Mouse (Mus musculus): ENCODE data around the gene Car3. TPM values are rescaled to one million over a fixed set of nuclear protein-coding genes. Genes with fewer than 3 reads are reported as not detected.
A peak's percentile ranks its signal among the peaks of the same experiment; 100 is the strongest.

Car3 gene
- polyA plus RNA-seq, 1 experiment from 2014 or later = 22.3 TPM

GRCm38 (mm10) chr3:14880277-14880676 lies 17.0 kb downstream of the Car3 start:
- Histone ChIP-seq H3K27ac (ENCODE audit: low read depth, low read length) (no peak overlapping the region), H3K9me3 (ENCODE audit: control insufficient read depth, low read length) (no peaks in the 10 kb centered on the region), H3K9ac (ENCODE audit: low read length) (no peak overlapping the region), H3K36me3 (ENCODE audit: control insufficient read depth, insufficient read depth, low read length) (no peaks in the 10 kb centered on the region), H3K4me2 (ENCODE audit: low read depth) (no peak overlapping the region), H3K4me3 (ENCODE audit: low read depth, low read length) (no peak overlapping the region), H3K27me3 (ENCODE audit: control insufficient read depth, insufficient read depth, low read length) (no peaks in the 10 kb centered on the region), H3K4me1 (ENCODE audit: control insufficient read depth, insufficient read depth, low read length) (no peaks in the 10 kb centered on the region)
- 71% methylated on average over 2 of the region's 2 CpGs for WGBS
- DNase-seq (ENCODE audit: low spot score) (no peak), ATAC-seq (ENCODE audit: insufficient read depth, low FRiP score, low TSS enrichment) (no peak)

- H3K4me1 ChIP-seq (ENCODE audit: control insufficient read depth, insufficient read depth, low read length) = no peaks in the 10 kb centered on the region
- H3K9me3 ChIP-seq (ENCODE audit: control insufficient read depth, low read length) = no peaks in the 10 kb centered on the region
- no peaks in the 10 kb centered on the region for H3K36me3 ChIP-seq (ENCODE audit: control insufficient read depth, insufficient read depth, low read length)
- no peak overlapping the region for H3K9ac ChIP-seq (ENCODE audit: low read length)
- H3K4me3 ChIP-seq (ENCODE audit: low read depth, low read length) = no peak overlapping the region
- DNase-seq (ENCODE audit: low spot score) = no peak
- H3K27ac ChIP-seq (ENCODE audit: low read depth, low read length) = no peak overlapping the region
- no peaks in the 10 kb centered on the region for H3K27me3 ChIP-seq (ENCODE audit: control insufficient read depth, insufficient read depth, low read length)
- no peak overlapping the region for H3K4me2 ChIP-seq (ENCODE audit: low read depth)
- no peak for ATAC-seq (ENCODE audit: insufficient read depth, low FRiP score, low TSS enrichment)
These were observed 18.7 kb downstream of the Car3 start for GRCm38 (mm10) chr3:14882005-14882404.

- 79% methylated on average over 3 of the region's 3 CpGs for WGBS
- no peak for ATAC-seq (ENCODE audit: insufficient read depth, low FRiP score, low TSS enrichment)
- DNase-seq (ENCODE audit: low spot score) = no peak
These were observed 19.4 kb downstream of the Car3 start for GRCm38 (mm10) chr3:14882756-14883155.

GRCm38 (mm10) chr3:14884826-14885225 lies 21.5 kb downstream of the Car3 start:
- Histone ChIP-seq H3K4me2 (ENCODE audit: low read depth) (no peak overlapping the region), H3K27ac (ENCODE audit: low read depth, low read length) (no peak overlapping the region), H3K4me3 (ENCODE audit: low read depth, low read length) (no peak overlapping the region), H3K9me3 (ENCODE audit: control insufficient read depth, low read length) (no peaks in the 10 kb centered on the region), H3K4me1 (ENCODE audit: control insufficient read depth, insufficient read depth, low read length) (no peaks in the 10 kb centered on the region), H3K27me3 (ENCODE audit: control insufficient read depth, insufficient read depth, low read length) (no peaks in the 10 kb centered on the region), H3K36me3 (ENCODE audit: control insufficient read depth, insufficient read depth, low read length) (no peaks in the 10 kb centered on the region), H3K9ac (ENCODE audit: low read length) (no peak overlapping the region)
- ATAC-seq (ENCODE audit: insufficient read depth, low FRiP score, low TSS enrichment) (no peak), DNase-seq (ENCODE audit: low spot score) (no peak)

More at GRCm38 (mm10) chr3:14882756-14883155, 19.4 kb downstream of the Car3 start:
- H3K4me2 ChIP-seq (ENCODE audit: low read depth) = no peak overlapping the region
- H3K9ac ChIP-seq (ENCODE audit: low read length) = no peak overlapping the region
- no peaks in the 10 kb centered on the region for H3K4me1 ChIP-seq (ENCODE audit: control insufficient read depth, insufficient read depth, low read length)
- H3K4me3 ChIP-seq (ENCODE audit: low read depth, low read length) = no peak overlapping the region
- H3K9me3 ChIP-seq (ENCODE audit: control insufficient read depth, low read length) = no peaks in the 10 kb centered on the region
- no peaks in the 10 kb centered on the region for H3K36me3 ChIP-seq (ENCODE audit: control insufficient read depth, insufficient read depth, low read length)
- H3K27ac ChIP-seq (ENCODE audit: low read depth, low read length) = no peak overlapping the region
- no peaks in the 10 kb centered on the region for H3K27me3 ChIP-seq (ENCODE audit: control insufficient read depth, insufficient read depth, low read length)

- under 1% methylated on average over 64 of the region's 95 CpGs for WGBS
- DNase-seq (ENCODE audit: low spot score) (peak; percentile 82), ATAC-seq (ENCODE audit: insufficient read depth, low FRiP score, low TSS enrichment) (peak; percentile 88)
- Histone ChIP-seq H3K4me3 (ENCODE audit: low read depth, low read length) (peak within 1 kb of the TSS; percentile 51), H3K4me1 (ENCODE audit: control insufficient read depth, insufficient read depth, low read length) (no peaks in the 10 kb centered on the region), H3K9me3 (ENCODE audit: control insufficient read depth, low read length) (no peaks in the 10 kb centered on the region), H3K27ac (ENCODE audit: low read depth, low read length) (no peak within 1 kb of the TSS), H3K27me3 (ENCODE audit: control insufficient read depth, insufficient read depth, low read length) (no peaks in the 10 kb centered on the region), H3K4me2 (ENCODE audit: low read depth) (peak within 1 kb of the TSS; percentile 77), H3K36me3 (ENCODE audit: control insufficient read depth, insufficient read depth, low read length) (no peaks in the 10 kb centered on the region), H3K9ac (ENCODE audit: low read length) (peak within 1 kb of the TSS; percentile 72)
These were observed 23.1 kb downstream of the Car3 start, which contains the start of gene Car2 for GRCm38 (mm10) chr3:14886102-14887098. Gene Car2 (plus strand): TSS chr3:14886273.

- H3K9ac ChIP-seq (ENCODE audit: low read length) = no peak overlapping the region
- ATAC-seq (ENCODE audit: insufficient read depth, low FRiP score, low TSS enrichment) (no peak), DNase-seq (ENCODE audit: low spot score) (no peak)
- WGBS = 37% methylated on average over 11 of the region's 11 CpGs
- no peaks in the 10 kb centered on the region for H3K4me1 ChIP-seq (ENCODE audit: control insufficient read depth, insufficient read depth, low read length)
- H3K4me3 ChIP-seq (ENCODE audit: low read depth, low read length) = peak overlapping the region; percentile 51; the same call in 1 of the 2 replicates
- H3K27me3 ChIP-seq (ENCODE audit: control insufficient read depth, insufficient read depth, low read length) = no peaks in the 10 kb centered on the region
- no peaks in the 10 kb centered on the region for H3K36me3 ChIP-seq (ENCODE audit: control insufficient read depth, insufficient read depth, low read length)
- no peak overlapping the region for H3K27ac ChIP-seq (ENCODE audit: low read depth, low read length)
- H3K4me2 ChIP-seq (ENCODE audit: low read depth) = peak overlapping the region; percentile 77
- no peaks in the 10 kb centered on the region for H3K9me3 ChIP-seq (ENCODE audit: control insufficient read depth, low read length)
These were observed 23.9 kb downstream of the Car3 start for GRCm38 (mm10) chr3:14887134-14887666.

GRCm38 (mm10) chr3:14887686-14888295 lies 24.5 kb downstream of the Car3 start:
- H3K9me3 ChIP-seq (ENCODE audit: control insufficient read depth, low read length) = no peaks in the 10 kb centered on the region
- ATAC-seq (ENCODE audit: insufficient read depth, low FRiP score, low TSS enrichment) (no peak), DNase-seq (ENCODE audit: low spot score) (no peak)
- H3K4me2 ChIP-seq (ENCODE audit: low read depth) = no peak overlapping the region
- H3K27ac ChIP-seq (ENCODE audit: low read depth, low read length) = no peak overlapping the region
- H3K36me3 ChIP-seq (ENCODE audit: control insufficient read depth, insufficient read depth, low read length) = no peaks in the 10 kb centered on the region
- no peak overlapping the region for H3K4me3 ChIP-seq (ENCODE audit: low read depth, low read length)
- no peaks in the 10 kb centered on the region for H3K27me3 ChIP-seq (ENCODE audit: control insufficient read depth, insufficient read depth, low read length)
- 69% methylated on average over 10 of the region's 10 CpGs for WGBS
- H3K4me1 ChIP-seq (ENCODE audit: control insufficient read depth, insufficient read depth, low read length) = no peaks in the 10 kb centered on the region
- no peak overlapping the region for H3K9ac ChIP-seq (ENCODE audit: low read length)

GRCm38 (mm10) chr3:14888549-14888948 lies 25.2 kb downstream of the Car3 start:
- H3K9ac ChIP-seq (ENCODE audit: low read length) = no peak overlapping the region
- WGBS = 48% methylated on average over 2 of the region's 2 CpGs
- no peaks in the 10 kb centered on the region for H3K27me3 ChIP-seq (ENCODE audit: control insufficient read depth, insufficient read depth, low read length)
- H3K4me3 ChIP-seq (ENCODE audit: low read depth, low read length) = no peak overlapping the region
- H3K27ac ChIP-seq (ENCODE audit: low read depth, low read length) = no peak overlapping the region
- H3K36me3 ChIP-seq (ENCODE audit: control insufficient read depth, insufficient read depth, low read length) = no peaks in the 10 kb centered on the region
- ATAC-seq (ENCODE audit: insufficient read depth, low FRiP score, low TSS enrichment) (no peak), DNase-seq (ENCODE audit: low spot score) (no peak)
- H3K9me3 ChIP-seq (ENCODE audit: control insufficient read depth, low read length) = no peaks in the 10 kb centered on the region
- no peak overlapping the region for H3K4me2 ChIP-seq (ENCODE audit: low read depth)
- H3K4me1 ChIP-seq (ENCODE audit: control insufficient read depth, insufficient read depth, low read length) = no peaks in the 10 kb centered on the region
